Mouse (Mus musculus): ENCODE results near the gene Gm21900.
"Not testable (repeated sequence)": the region's sequence is repeated elsewhere in the genome, so short reads cannot be mapped to it uniquely, and the experiment has no call there.

Gm21900 gene

GRCm38 (mm10) chrY:10616061-10616460, at the start of gene Gm21900:
Gene Gm21900 (plus strand): TSS chrY:10616361.
- DNase-seq, result not testable (repeated sequence)

DNA sequence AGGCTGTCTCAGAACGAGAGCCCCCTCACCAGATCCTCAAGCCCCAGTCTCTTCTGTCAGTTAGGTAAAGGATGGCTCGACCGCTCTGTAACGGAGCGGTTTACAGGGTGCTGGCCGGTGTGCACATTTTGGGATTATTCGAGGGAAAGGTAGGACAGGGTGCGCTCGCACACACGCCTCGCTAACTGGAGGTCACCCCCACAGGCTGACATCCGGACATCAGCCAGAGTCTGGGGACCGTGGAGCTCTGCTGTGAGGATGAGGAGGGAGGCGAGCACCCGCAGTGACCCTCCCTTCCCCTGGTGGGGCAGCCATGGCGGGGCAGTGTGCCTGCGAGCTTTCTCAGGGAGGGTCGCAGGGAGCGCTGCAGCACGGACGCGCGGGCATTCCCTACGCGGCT, 27.4 kb downstream of the Gm21900 start:
- DNase-seq, result not testable (repeated sequence)
